Mouse (Mus musculus): ENCODE measurements around the gene Gpr39.
"Not testable (repeated sequence)": the region's sequence is repeated elsewhere in the genome, so short reads cannot be mapped to it uniquely, and the experiment has no call there.

The Gpr39 gene

GRCm38 (mm10) chr1:125676790-125677273, at the start of gene Gpr39:
Gpr39 (plus strand) TSS chr1:125676995.
- no peak for DNase-seq (ENCODE audit: low read depth, low spot score)

- no peak for DNase-seq (ENCODE audit: low read depth, low spot score)
Measured at GRCm38 (mm10) chr1:125639501-125640253, 37.1 kb upstream of the Gpr39 start.

- DNase-seq (ENCODE audit: low read depth, low spot score) = no peak
Measured at GRCm38 (mm10) chr1:125643643-125644042, 33.2 kb upstream of the Gpr39 start.

GRCm38 (mm10) chr1:125646816-125647215, 30.0 kb upstream of the Gpr39 start:
- not testable (repeated sequence) for DNase-seq (ENCODE audit: low read depth, low spot score)

- no peak for DNase-seq (ENCODE audit: low read depth, low spot score)
Measured at GRCm38 (mm10) chr1:125648011-125648410, 28.8 kb upstream of the Gpr39 start.

GRCm38 (mm10) chr1:125649056-125649455, 27.7 kb upstream of the Gpr39 start:
- DNase-seq (ENCODE audit: low read depth, low spot score) = no peak

GRCm38 (mm10) chr1:125652836-125653594, 23.8 kb upstream of the Gpr39 start:
- no peak for DNase-seq (ENCODE audit: low read depth, low spot score)

- no peak for DNase-seq (ENCODE audit: low read depth, low spot score)
Measured at GRCm38 (mm10) chr1:125657416-125657815, 19.4 kb upstream of the Gpr39 start.

GRCm38 (mm10) chr1:125660151-125660550, 16.6 kb upstream of the Gpr39 start:
- DNase-seq (ENCODE audit: low read depth, low spot score) = no peak

DNA sequence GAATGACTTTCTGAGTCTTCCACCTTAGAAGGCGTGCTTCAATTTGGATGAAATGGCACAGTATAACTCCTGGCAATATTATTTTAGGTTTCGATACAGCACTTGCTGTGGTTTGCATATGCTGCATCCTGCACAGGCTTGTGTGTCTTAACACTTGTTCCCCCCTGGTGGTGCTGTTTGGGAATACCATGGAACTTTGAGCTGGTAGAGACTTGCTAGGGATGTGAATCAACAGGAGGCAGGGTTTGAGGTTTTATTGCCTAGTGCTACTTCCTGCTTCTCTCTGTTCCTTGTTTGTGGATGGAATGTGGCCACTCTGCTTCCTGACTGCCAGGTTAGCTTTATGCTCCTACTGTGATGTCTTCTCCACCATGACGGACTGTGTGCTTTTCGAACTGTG, 15.9 kb upstream of the Gpr39 start:
- no peak for DNase-seq (ENCODE audit: low read depth, low spot score)

GRCm38 (mm10) chr1:125662058-125662457, 14.7 kb upstream of the Gpr39 start:
- DNase-seq (ENCODE audit: low read depth, low spot score) = no peak

DNA sequence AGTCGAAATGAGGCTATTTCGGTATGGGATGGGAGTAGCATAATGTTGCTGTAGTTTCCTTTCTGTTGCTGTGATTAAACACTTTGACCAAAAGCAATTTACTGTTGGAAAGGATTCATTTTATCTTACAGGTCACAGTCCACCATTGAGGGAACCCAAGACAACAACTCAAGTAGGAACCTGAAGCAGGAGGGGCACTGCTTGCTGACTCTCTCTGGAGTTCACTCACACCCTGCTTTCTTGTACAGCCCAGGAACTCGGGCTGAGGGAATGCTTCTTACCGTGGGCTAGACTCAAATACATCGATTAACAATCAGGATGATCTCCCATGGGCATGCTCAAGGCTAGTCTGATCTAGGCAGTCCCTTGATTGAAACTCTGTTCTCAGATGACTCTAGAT, 14.1 kb upstream of the Gpr39 start:
- DNase-seq (ENCODE audit: low read depth, low spot score) = no peak

DNA sequence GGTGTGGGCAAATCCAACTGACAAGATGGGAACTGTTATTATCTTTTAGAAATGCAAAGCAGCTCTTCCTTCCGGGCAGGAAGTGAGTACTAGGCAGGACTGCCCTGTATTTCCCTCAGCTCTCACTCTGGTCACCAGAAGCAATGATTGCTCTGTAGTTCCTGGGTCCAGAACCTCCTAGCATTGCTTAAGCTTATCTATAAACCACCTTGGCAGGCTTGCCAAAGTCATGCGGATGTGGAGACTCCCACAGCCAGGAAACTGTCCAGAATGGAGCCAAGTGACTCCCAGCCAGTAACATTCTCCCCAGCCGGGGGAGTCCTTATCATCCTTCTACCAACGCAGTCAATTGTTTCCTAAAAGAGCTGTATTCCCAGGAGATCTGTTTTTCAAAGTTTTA, 13.7 kb upstream of the Gpr39 start:
- no peak for DNase-seq (ENCODE audit: low read depth, low spot score)

- no peak for DNase-seq (ENCODE audit: low read depth, low spot score)
Measured at GRCm38 (mm10) chr1:125665127-125665637, 11.6 kb upstream of the Gpr39 start.

DNA sequence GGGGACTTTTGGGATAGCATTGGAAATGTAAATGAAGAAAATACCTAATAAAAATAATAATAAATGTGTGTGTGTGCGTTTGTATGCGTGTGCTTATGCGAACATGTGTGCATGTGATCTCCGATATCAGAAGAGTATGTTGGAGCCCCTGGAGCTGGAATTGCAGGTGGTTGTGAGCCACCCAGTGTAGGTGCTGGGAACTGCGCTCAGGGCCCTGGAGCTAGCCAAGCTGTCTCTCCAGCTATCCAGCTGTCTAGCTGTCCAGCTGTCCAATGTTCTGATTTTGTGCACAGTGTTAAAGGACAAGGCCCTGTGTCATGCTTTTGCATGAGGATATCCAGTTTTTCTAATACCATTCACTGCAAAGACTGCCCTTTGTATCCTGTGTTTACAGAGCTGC, 7.8 kb upstream of the Gpr39 start:
- no peak for DNase-seq (ENCODE audit: low read depth, low spot score)

DNA sequence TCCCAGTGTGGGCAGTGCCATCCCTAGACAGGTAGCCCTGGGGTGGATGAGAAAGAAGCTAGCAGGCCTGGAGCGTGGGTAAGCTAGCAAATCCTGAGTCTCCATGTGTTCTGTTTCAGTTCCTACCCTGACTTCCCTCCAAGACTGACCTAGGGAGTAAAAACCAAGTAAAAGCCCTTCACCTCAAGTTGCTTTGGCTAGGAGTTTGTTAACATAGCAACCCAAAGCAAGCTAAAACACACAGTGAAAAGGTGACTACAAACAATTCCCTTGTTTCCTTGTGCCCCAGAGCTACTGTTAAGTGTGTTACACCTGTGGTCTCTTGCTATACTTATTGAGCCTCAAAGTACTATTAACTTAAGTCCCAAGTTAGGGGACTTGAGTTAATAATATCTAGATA, 1.6 kb upstream of the Gpr39 start:
- no peak for DNase-seq (ENCODE audit: low read depth, low spot score)

GRCm38 (mm10) chr1:125677286-125677685, 491 bp downstream of the Gpr39 start:
- DNase-seq (ENCODE audit: low read depth, low spot score) = no peak

DNA sequence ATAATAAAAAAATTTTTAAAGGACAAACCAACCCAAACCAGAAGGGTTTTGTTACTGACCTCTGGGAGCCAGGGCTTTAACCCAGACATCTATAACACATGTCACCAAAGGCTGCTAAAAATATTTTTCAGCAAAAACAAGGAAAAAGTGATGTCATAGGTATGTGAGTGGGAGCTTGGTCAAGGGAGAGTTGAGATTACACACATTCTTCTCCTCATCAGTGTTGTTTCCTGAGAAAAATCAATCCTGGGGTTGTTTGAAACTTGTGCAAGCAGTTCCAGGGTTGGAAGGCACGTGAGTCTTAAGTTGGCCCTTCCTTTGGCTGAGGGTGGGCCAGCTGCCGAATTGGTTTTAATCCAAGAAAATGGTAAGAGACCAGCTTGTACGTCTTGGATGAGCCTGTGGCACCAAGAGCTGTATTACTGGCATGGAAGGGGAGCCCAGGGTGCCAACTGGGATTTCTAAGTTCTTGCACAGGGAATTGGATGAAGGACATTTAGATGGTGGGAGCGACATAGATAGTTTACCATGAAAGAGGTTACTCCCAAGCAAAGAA, 2.8 kb downstream of the Gpr39 start:
- DNase-seq (ENCODE audit: low read depth, low spot score) = no peak

GRCm38 (mm10) chr1:125684423-125684822, 7.6 kb downstream of the Gpr39 start:
- DNase-seq (ENCODE audit: low read depth, low spot score) = no peak

- no peak for DNase-seq (ENCODE audit: low read depth, low spot score)
Measured at GRCm38 (mm10) chr1:125685304-125685703, 8.5 kb downstream of the Gpr39 start.

- no peak for DNase-seq (ENCODE audit: low read depth, low spot score)
Measured at GRCm38 (mm10) chr1:125687701-125688420, 11.1 kb downstream of the Gpr39 start.

GRCm38 (mm10) chr1:125693541-125693940, 16.7 kb downstream of the Gpr39 start:
- DNase-seq (ENCODE audit: low read depth, low spot score) = no peak
